9 mouse cellular contexts compared by ENCODE assay signal in genomic region chr10:39658901-39659410, GRCm38 (mm10). TPM values are rescaled to one million over a fixed set of nuclear protein-coding genes. Genes with fewer than 3 reads are reported as not detected.
A peak's percentile ranks its signal among the peaks of the same experiment; 100 is the strongest.
DNase-seq lines count a peak whose midpoint lies in the region; ATAC-seq lines count a peak whose summit lies in the region.
"Had no signal": no experiment of that assay in that cellular context is flagged by ENCODE, and none has a peak within 500 bp of the region (broad histone marks: within the 10 kb centered on the region; RNA-seq: fewer than 3 reads in every experiment).

No protein-coding gene starts in this region.

- no peaks in the 10 kb centered on the region for H3K36me3 ChIP-seq in heart, embryonic 16.5 days (ENCODE audit: control insufficient read depth, insufficient read depth)
- H3K36me3 ChIP-seq in midbrain, embryonic 10.5 days, result peaks cover 21% of the 10 kb centered on the region

- no peak for ATAC-seq in heart, embryonic 16.5 days (replicated peaks; ENCODE audit: extremely low read depth, insufficient read depth, low FRiP score)

- peak overlapping the region; percentile 94 for H3K27ac ChIP-seq in heart, embryonic 16.5 days (ENCODE audit: low read length)
- H3K27ac ChIP-seq in midbrain, embryonic 10.5 days (replicated peaks), result peak overlapping the region; percentile 83

- no peak overlapping the region; the same call in 1 of the 2 replicates for H3K9ac ChIP-seq in heart, embryonic 16.5 days (ENCODE audit: low read length)

- WGBS in heart, embryonic 16.5 days, result 17% methylated on average over 5 of the region's 5 CpGs
- WGBS in midbrain, embryonic 10.5 days, result 42% methylated on average over 5 of the region's 5 CpGs

- H3K9me3 ChIP-seq in heart, embryonic 16.5 days (replicated peaks; ENCODE audit: control insufficient read depth, low read length), result no peaks in the 10 kb centered on the region
- H3K9me3 ChIP-seq in midbrain, embryonic 10.5 days (replicated peaks), result peaks cover 2% of the 10 kb centered on the region; the same call in 1 of the 2 replicates

- DNase-seq in embryo, embryonic 10 days (ENCODE audit: low spot score), result peak; percentile 70
- no peak for DNase-seq in embryo, embryonic 9.5 days (ENCODE audit: extremely low spot score)
- DNase-seq in ES-CJ7 (ENCODE audit: low read depth, low spot score), result peak; percentile 64
- DNase-seq in midbrain, embryonic 10.5 days (ENCODE audit: low spot score), result peak; percentile 25
- DNase-seq in spleen, adult 12 weeks (ENCODE audit: low spot score), result no peak
- no peak for DNase-seq in gastrocnemius, postnatal 4 days (ENCODE audit: low spot score in 2 of 2)
- no peak for DNase-seq in cerebellum, adult 8-10 months

- peaks cover 38% of the 10 kb centered on the region for H3K4me1 ChIP-seq in heart, embryonic 16.5 days (ENCODE audit: control insufficient read depth, insufficient read depth, low read length)
- H3K4me1 ChIP-seq in midbrain, embryonic 10.5 days, result peaks cover 41% of the 10 kb centered on the region

- H3K4me3 ChIP-seq in heart, embryonic 16.5 days (ENCODE audit: low read length), result no peak overlapping the region
- H3K4me3 ChIP-seq in midbrain, embryonic 10.5 days, result no peak overlapping the region
- H3K4me3 ChIP-seq: erythroblast, embryonic 14.5 days had no signal

- no peaks in the 10 kb centered on the region for H3K27me3 ChIP-seq in heart, embryonic 16.5 days (ENCODE audit: control insufficient read depth, insufficient read depth, low read length)
- H3K27me3 ChIP-seq in midbrain, embryonic 10.5 days (ENCODE audit: low read depth, poor library complexity, severe bottlenecking), result peaks cover 15% of the 10 kb centered on the region; the same call in 1 of the 2 replicates

- no peak overlapping the region for H3K4me2 ChIP-seq in heart, embryonic 16.5 days (ENCODE audit: low read depth, low read length)

RNA-seq across cellular contexts. Expression of gene Traf3ip2, which starts 46.2 kb away (rescaled TPM):
- polyA plus RNA-seq in heart, embryonic 16.5 days (2015; fragmentation: Nextera tagmentation; extraction: Ambion mirVana), result 10.7 and 12.5 TPM in 2 replicates
- polyA plus RNA-seq in midbrain, embryonic 10.5 days (2016; fragmentation: Nextera tagmentation; extraction: Ambion mirVana), result 5.5 and 9.5 TPM in 2 replicates
- 1 to 10 TPM; 4.4 to 5.8 TPM for total RNA-seq in gastrocnemius, postnatal 4 days (2021)

Comparison
In these comparisons a context has a peak if more than half of its experiments do, and no peak if none do; other contexts are left out.
1. DNase-seq: peak in embryo, embryonic 10 days (single experiment), ES-CJ7 (single experiment) and midbrain, embryonic 10.5 days (single experiment); none in embryo, embryonic 9.5 days (single experiment), spleen, adult 12 weeks (single experiment), gastrocnemius, postnatal 4 days (0 of 2) and cerebellum, adult 8-10 months (single experiment).